Mouse (Mus musculus) granulocyte monocyte progenitor cell, adult 5-6 weeks (primary cell): Measurements from ENCODE around the gene Zdhhc21. TPM values are rescaled to one million over a fixed set of nuclear protein-coding genes. Genes with fewer than 3 reads are reported as not detected.

Experiments used
- ATAC-seq: replicated peaks from 2 replicates; pipeline ENCODE4 v1.8.0; 2016; ENCODE audit warnings: mild to moderate bottlenecking, moderate TSS enrichment, inconsistent platforms; ENCODE audit not compliant: poor library complexity, severe bottlenecking
- total RNA-seq, 2 experiments: library from RNA; stranded (forward) in 1 of 2; stranded (reverse) in 1 of 2; fragments of 200-712, 200-1000 nt in 1 of 2; fragments of >200 nt in 1 of 2; fragmentation: Nextera tagmentation in 1 of 2; gene quantifications; 2 replicates each; pipeline ENCODE4 v1.2.3; 2014 to 2017

Gene Zdhhc21
- total RNA-seq, 2 experiments from 2014 or later: 19.8 to 28.0 TPM

- peak; percentile 80 for ATAC-seq
Observed at GRCm38 (mm10) chr4:82867111-82867510, 7.4 kb upstream of the Zdhhc21 start.

- ATAC-seq: peak; percentile 72
Observed at GRCm38 (mm10) chr4:82864974-82865699, 5.4 kb upstream of the Zdhhc21 start.

- ATAC-seq: no peak
Observed at GRCm38 (mm10) chr4:82863316-82863715, 3.6 kb upstream of the Zdhhc21 start.

GRCm38 (mm10) chr4:82861451-82861850, 1.7 kb upstream of the Zdhhc21 start:
- no peak for ATAC-seq

GRCm38 (mm10) chr4:82860566-82860965, 808 bp upstream of the Zdhhc21 start:
- no peak for ATAC-seq

GRCm38 (mm10) chr4:82858431-82859010, 1.2 kb downstream of the Zdhhc21 start:
- ATAC-seq: peak; percentile 34

GRCm38 (mm10) chr4:82856986-82857385, 2.8 kb downstream of the Zdhhc21 start:
- no peak for ATAC-seq

- no peak for ATAC-seq
Observed at GRCm38 (mm10) chr4:82853809-82854208, 5.9 kb downstream of the Zdhhc21 start.

GRCm38 (mm10) chr4:82848552-82849234, 11.1 kb downstream of the Zdhhc21 start:
- peak; percentile 53; the same call in 1 of the 2 replicates for ATAC-seq

GRCm38 (mm10) chr4:82837526-82838240, 22.1 kb downstream of the Zdhhc21 start:
- no peak for ATAC-seq

- no peak for ATAC-seq
Observed at GRCm38 (mm10) chr4:82831155-82831554, 28.6 kb downstream of the Zdhhc21 start.

- no peak for ATAC-seq
Observed at GRCm38 (mm10) chr4:82829429-82829828, 30.3 kb downstream of the Zdhhc21 start.

GRCm38 (mm10) chr4:82827001-82827400, 32.8 kb downstream of the Zdhhc21 start:
- no peak for ATAC-seq

- no peak for ATAC-seq
Observed at GRCm38 (mm10) chr4:82817833-82818232, 41.9 kb downstream of the Zdhhc21 start.

GRCm38 (mm10) chr4:82816351-82816750, 43.4 kb downstream of the Zdhhc21 start:
- ATAC-seq: no peak

- ATAC-seq: no peak
Observed at GRCm38 (mm10) chr4:82815296-82815695, 44.5 kb downstream of the Zdhhc21 start.

- peak; percentile 50; the same call in 1 of the 2 replicates for ATAC-seq
Observed at GRCm38 (mm10) chr4:82813356-82813755, 46.4 kb downstream of the Zdhhc21 start.

- ATAC-seq: no peak
Observed at GRCm38 (mm10) chr4:82807811-82808210, 51.9 kb downstream of the Zdhhc21 start.

- ATAC-seq: no peak
Observed at GRCm38 (mm10) chr4:82806176-82806757, 53.5 kb downstream of the Zdhhc21 start.

GRCm38 (mm10) chr4:82804019-82804418, 55.7 kb downstream of the Zdhhc21 start:
- ATAC-seq: no peak
